Mouse (Mus musculus) heart, embryonic 10.5 days (tissue): ENCODE measurements at regions not wholly inside any gene's neighbourhood (a gene's known extent, or its start where the extent isn't known, plus 50 kb on each side); places are given as distances from the start of the nearest gene placed in this dataset.

ENCODE experiments used
- DNase-seq: peaks from one replicate; pipeline ENCODE4 v3.0.0-alpha.2; 2017; ENCODE audit warnings: low spot score
- H3K27ac ChIP-seq: fragments of 300-500 bp; sonication (generic); 2 replicates; pipeline ENCODE4 v1.5.1; 2016; ENCODE audit warnings: mild to moderate bottlenecking
- H3K27me3 ChIP-seq: fragments of 300-500 bp; sonication (generic); 2 replicates; pipeline ENCODE4 v1.6.1; 2016; ENCODE audit warnings: mild to moderate bottlenecking; ENCODE audit not compliant: poor library complexity, insufficient read depth, severe bottlenecking
- H3K36me3 ChIP-seq: fragments of 300-500 bp; sonication (generic); 2 replicates; pipeline ENCODE4 v1.6.1; 2016; ENCODE audit warnings: mild to moderate bottlenecking, moderate library complexity
- H3K4me1 ChIP-seq: fragments of 300-500 bp; sonication (generic); 2 replicates; pipeline ENCODE4 v1.6.1; 2016; ENCODE audit warnings: mild to moderate bottlenecking
- H3K4me3 ChIP-seq: fragments of 300-500 bp; sonication (generic); 2 replicates; pipeline ENCODE4 v1.5.1; 2016; ENCODE audit warnings: mild to moderate bottlenecking, moderate library complexity
- H3K9me3 ChIP-seq: fragments of 300-500 bp; sonication (generic); 2 replicates; pipeline ENCODE4 v1.6.1; 2016; ENCODE audit warnings: mild to moderate bottlenecking, moderate library complexity
- WGBS: fragments of 180-500 bp; shearing (Covaris S2); methylation state at CpG from one replicate; pipeline ENCODE4 v1.1.7; 2016; 5-methylcytosine and 5-hydroxymethylcytosine counted together

DNA sequence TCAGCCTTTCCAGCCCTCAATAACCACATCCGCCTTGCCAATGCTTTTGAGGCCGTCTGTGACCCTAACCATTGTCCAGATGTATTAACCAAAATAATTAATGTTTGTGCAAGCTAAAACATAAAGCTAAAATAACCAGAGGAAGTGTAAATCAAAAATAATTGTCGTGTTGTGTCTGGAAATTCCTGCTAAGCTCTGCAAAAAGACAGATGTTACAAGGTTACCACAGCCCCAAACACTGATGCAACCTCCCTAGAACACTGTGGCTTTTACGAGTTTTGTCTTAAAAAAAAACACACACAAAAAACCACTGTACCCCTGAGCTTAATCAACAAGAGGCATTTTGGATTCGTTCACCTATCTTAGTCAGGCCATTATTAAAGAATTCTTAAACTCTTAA lies 90.5 kb upstream of the 1700021F07Rik start:
- Histone ChIP-seq H3K4me3 (no peak overlapping the region), H3K36me3 (no peaks in the 10 kb centered on the region), H3K9me3 (no peaks in the 10 kb centered on the region), H3K27me3 (peaks cover 6% of the 10 kb centered on the region; the same call in 1 of the 2 replicates), H3K27ac (no peak overlapping the region), H3K4me1 (0 out of 2 replicates have a peak, but pooled peaks cover 9% of the 10 kb centered on the region)
- no peak for DNase-seq
- WGBS = 75% methylated on average over 5 of the region's 5 CpGs

DNA sequence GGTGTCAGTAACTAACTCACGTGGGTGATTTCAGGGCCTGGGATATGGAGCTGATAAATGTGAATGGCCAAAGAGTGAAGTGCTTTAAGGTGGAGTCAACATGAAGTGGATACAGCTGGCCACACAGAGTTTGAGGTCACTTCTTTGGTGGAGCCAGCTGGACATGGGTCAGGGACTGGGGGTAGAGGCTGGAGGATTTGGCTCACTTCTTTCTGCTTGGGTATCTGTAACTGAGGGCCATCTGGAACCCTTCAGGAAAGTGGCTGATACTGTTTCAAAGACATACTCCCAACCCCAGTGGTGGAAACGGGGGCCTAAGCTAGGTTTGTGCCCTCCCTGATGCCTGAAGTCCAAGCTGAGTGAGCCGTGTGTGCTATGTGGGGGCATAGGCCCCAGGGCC lies 90.1 kb upstream of the 1700021F07Rik start:
- no peaks in the 10 kb centered on the region for H3K36me3 ChIP-seq
- 27% methylated on average over 3 of the region's 3 CpGs for WGBS
- no peaks in the 10 kb centered on the region for H3K9me3 ChIP-seq
- H3K4me3 ChIP-seq = no peak overlapping the region
- DNase-seq = no peak
- peaks cover 4% of the 10 kb centered on the region; the same call in 1 of the 2 replicates for H3K27me3 ChIP-seq
- H3K27ac ChIP-seq = no peak overlapping the region
- 0 out of 2 replicates have a peak, but pooled peaks cover 9% of the 10 kb centered on the region for H3K4me1 ChIP-seq

DNA sequence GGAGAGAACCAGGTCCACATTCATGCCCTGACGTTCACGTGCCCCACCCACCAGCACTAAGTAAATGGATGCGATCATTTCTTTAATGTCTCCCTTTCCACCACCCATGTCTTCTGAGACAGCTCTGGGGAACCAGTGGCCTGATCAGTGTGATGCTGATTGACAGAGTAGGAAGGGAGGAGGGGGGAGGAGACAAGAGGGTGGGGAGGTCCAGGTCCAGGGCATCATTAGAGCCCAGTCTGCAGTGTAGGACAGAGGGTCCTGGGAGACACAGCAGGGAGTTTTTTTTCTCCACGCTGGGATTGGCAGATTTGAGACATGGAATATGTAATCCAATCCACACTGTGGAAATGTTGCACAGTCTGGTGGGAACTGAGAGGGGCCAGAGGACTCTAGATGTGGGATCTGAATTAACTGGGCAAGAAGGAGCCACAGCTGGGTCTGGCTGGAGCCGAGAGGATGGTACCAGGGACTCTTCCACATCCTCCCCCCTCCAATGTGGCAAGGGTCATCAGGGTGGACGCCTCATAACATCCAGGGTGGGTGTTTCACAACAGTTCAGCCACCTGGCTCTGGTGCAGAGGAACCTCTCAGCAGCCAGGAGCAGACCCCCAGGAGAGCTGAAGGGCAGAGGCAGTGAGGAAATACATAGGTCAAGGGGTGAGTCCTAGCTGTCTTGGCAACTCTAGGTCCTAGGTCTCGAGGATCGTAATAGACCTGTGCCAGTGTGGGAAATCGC lies 89.3 kb upstream of the 1700021F07Rik start:
- Histone ChIP-seq H3K27me3 (no peaks in the 10 kb centered on the region; the same call in 1 of the 2 replicates), H3K4me1 (0 out of 2 replicates have a peak, but pooled peaks cover 9% of the 10 kb centered on the region), H3K27ac (no peak overlapping the region), H3K36me3 (no peaks in the 10 kb centered on the region), H3K9me3 (no peaks in the 10 kb centered on the region), H3K4me3 (no peak overlapping the region)
- 85% methylated on average over 9 of the region's 9 CpGs for WGBS
- DNase-seq = no peak

DNA sequence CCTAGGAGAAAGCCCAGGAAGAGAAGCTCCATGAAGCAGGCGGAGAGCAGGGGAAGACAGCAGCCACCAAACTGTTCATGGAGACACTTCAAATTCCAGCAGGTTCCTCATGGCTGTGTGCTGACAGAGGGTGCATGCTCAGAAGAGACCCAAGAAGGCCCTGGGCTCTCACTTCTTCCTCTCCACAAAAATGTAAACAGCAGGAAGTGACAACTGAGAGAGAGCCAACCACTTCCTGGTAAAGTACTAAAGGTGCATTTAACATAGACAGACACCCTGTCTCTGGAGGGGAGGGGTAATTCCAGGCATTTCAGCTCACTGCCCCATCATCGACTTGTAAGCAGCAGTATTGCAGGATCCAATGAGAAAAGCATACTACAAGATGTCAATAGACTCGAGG lies 85.8 kb upstream of the 1700021F07Rik start:
- Histone ChIP-seq H3K36me3 (no peaks in the 10 kb centered on the region), H3K4me3 (no peak overlapping the region), H3K4me1 (0 out of 2 replicates have a peak, but pooled peaks cover 9% of the 10 kb centered on the region), H3K27ac (no peak overlapping the region), H3K9me3 (no peaks in the 10 kb centered on the region), H3K27me3 (peaks cover 5% of the 10 kb centered on the region; the same call in 1 of the 2 replicates)
- 69% methylated on average over 3 of the region's 3 CpGs for WGBS
- no peak for DNase-seq

DNA sequence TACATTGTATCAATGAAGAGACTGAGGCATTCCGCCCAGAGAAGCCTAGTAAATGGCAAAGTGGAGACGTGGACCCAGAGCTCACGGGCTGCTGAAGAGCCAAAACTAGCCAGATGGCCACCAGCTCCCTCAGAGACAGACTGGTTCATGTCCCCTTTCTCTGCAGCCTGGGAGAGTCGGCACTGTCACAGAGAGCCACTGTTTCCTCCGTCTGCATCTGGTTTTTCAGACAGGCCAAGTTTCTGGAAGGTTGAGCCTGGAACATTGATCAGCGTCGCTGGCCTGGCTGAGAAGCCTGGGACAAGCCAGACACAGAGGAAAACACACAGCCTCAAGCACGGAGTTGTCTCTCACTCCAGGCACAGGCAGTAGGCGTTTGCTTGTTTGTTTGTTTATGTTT lies 83.4 kb upstream of the 1700021F07Rik start:
- H3K27ac ChIP-seq = no peak overlapping the region

DNA sequence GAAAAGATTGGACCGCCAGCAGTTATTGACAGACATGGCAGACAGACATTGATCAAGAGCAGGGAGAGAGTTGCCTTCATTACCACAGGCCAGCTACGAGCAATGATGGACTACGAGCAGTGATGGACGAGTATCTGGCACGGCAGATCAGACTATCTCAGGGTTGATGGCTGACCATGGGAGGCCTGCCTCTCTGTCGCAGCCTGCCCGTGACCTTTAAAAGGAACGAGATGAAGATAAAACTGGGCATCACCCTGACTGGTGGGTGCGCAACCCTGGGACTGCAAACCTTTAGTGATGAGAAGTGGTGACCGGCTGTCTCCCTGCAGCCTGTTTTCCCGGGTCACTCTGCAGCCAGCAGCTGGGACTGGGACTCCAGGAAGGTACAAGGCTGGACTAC lies 80.3 kb upstream of the 1700021F07Rik start:
- Histone ChIP-seq H3K9me3 (no peaks in the 10 kb centered on the region), H3K27ac (no peak overlapping the region), H3K4me3 (no peak overlapping the region), H3K4me1 (no peaks in the 10 kb centered on the region), H3K36me3 (no peaks in the 10 kb centered on the region), H3K27me3 (peaks cover 24% of the 10 kb centered on the region; the same call in 1 of the 2 replicates)
- WGBS = 65% methylated on average over 11 of the region's 11 CpGs
- no peak for DNase-seq

More for the DNA sequence above, 83.4 kb upstream of the 1700021F07Rik start:
- H3K4me1 ChIP-seq = 0 out of 2 replicates have a peak, but pooled peaks cover 6% of the 10 kb centered on the region
- DNase-seq = no peak
- H3K9me3 ChIP-seq = no peaks in the 10 kb centered on the region
- no peak overlapping the region for H3K4me3 ChIP-seq
- peaks cover 24% of the 10 kb centered on the region; the same call in 1 of the 2 replicates for H3K27me3 ChIP-seq
- no peaks in the 10 kb centered on the region for H3K36me3 ChIP-seq
- WGBS = 61% methylated on average over 9 of the region's 9 CpGs

DNA sequence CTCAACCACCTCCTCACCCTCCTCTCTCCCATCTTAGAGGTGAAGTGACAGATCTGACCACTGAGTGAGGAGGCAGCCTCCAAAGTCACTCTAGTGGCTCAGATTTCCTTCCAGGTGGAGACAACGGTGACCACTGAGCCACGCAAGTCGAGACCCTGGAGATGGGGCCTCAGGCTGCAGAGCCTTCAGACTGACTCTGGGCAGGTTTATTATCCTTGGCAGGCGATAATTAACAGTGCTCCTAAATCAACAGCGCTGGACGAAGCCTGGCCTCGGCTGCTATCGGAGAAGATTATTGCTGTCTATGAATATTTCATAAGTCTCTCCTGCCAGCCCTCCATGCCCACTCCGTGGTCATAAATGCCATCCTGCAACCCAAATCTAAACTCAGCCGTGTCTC lies 79.1 kb upstream of the 1700021F07Rik start:
- no peak for DNase-seq
- Histone ChIP-seq H3K27ac (no peak overlapping the region), H3K27me3 (peaks cover 24% of the 10 kb centered on the region; the same call in 1 of the 2 replicates), H3K9me3 (no peaks in the 10 kb centered on the region), H3K4me3 (no peak overlapping the region), H3K36me3 (no peaks in the 10 kb centered on the region), H3K4me1 (no peaks in the 10 kb centered on the region)
- 76% methylated on average over 10 of the region's 10 CpGs for WGBS

DNA sequence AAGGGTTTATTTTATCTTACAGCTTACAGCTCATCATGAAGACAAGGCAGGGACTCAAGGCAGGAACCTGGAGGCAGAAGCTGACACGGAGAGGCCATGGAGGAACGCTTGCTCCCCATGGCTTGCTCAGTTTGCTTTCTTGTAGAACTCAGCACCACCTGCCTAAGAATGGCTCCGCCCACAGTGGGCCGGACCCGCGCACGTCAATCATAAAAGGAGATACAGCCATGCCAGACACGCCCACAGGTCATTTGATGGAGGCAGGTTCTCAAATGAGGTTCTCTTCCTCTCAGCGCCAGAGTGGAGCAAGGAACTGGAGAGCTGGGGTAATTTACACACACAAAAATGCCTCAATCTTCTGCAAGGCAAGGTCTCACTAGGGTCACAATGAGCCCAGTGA lies 78.0 kb upstream of the 1700021F07Rik start:
- no peak for DNase-seq
- Histone ChIP-seq H3K36me3 (no peaks in the 10 kb centered on the region), H3K9me3 (no peaks in the 10 kb centered on the region), H3K27ac (no peak overlapping the region), H3K4me1 (no peaks in the 10 kb centered on the region), H3K27me3 (peaks cover 24% of the 10 kb centered on the region; the same call in 1 of the 2 replicates), H3K4me3 (no peak overlapping the region)
- 83% methylated on average over 9 of the region's 9 CpGs for WGBS

DNA sequence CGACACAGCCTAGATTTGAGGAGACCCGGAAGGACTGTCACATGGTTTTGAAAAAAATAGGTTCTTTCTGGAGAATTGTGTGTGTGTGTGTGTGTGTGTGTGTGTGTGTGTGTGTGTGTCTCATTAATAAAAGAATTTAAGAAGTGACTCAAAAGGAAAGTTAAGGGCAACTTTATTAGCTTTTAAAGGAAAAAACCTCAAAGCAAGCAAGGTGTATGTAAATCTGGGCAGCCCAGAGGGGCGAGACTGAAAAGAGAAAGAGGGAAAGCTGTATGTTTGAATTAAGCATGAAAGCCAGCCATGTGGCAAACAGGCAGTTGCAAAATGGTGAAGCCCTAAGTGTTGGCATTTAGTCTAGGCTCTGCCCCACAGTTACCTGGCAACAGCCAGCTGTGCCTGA lies 77.3 kb upstream of the 1700021F07Rik start:
- H3K27me3 ChIP-seq = peaks cover 24% of the 10 kb centered on the region; the same call in 1 of the 2 replicates
- no peak overlapping the region for H3K27ac ChIP-seq
- no peaks in the 10 kb centered on the region for H3K4me1 ChIP-seq
- no peaks in the 10 kb centered on the region for H3K9me3 ChIP-seq
- DNase-seq = no peak
- no peaks in the 10 kb centered on the region for H3K36me3 ChIP-seq
- no peak overlapping the region for H3K4me3 ChIP-seq
- WGBS = 77% methylated on average over 3 of the region's 3 CpGs

DNA sequence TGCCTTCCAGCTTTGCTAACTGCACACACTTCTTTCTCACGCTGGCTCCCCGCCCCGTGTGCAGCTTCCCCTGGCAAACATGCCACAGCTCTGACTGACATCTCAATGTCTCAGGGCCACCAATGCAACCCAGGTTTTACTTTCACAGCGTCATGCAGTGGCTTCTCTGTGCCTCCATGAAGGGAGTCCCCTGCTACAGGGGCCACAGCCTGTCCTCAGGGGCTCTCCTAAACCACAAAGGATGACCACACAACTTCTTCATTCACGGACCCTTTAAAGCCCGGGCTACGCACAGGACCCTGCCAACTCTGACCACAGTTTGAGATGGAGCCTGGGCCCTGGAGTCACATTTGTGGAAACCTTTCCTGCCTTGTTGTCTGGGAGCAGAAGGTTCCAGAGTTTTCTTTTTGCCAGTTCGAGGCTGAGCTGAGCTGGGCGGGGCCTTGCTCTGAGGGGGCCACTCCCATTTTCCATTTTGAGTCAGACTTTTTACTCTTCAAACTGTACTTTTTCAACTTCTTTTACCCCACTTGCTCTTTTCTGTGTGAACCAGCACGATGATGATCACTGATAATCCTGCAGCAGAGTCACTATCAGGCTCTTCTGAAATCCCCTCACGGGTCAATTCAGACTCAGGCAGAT lies 73.7 kb upstream of the 1700021F07Rik start:
- no peaks in the 10 kb centered on the region for H3K36me3 ChIP-seq
- H3K4me1 ChIP-seq = no peaks in the 10 kb centered on the region
- H3K27me3 ChIP-seq = no peaks in the 10 kb centered on the region; the same call in 1 of the 2 replicates
- DNase-seq = no peak
- no peak overlapping the region for H3K4me3 ChIP-seq
- no peaks in the 10 kb centered on the region for H3K9me3 ChIP-seq
- H3K27ac ChIP-seq = no peak overlapping the region
- 87% methylated on average over 11 of the region's 11 CpGs for WGBS

DNA sequence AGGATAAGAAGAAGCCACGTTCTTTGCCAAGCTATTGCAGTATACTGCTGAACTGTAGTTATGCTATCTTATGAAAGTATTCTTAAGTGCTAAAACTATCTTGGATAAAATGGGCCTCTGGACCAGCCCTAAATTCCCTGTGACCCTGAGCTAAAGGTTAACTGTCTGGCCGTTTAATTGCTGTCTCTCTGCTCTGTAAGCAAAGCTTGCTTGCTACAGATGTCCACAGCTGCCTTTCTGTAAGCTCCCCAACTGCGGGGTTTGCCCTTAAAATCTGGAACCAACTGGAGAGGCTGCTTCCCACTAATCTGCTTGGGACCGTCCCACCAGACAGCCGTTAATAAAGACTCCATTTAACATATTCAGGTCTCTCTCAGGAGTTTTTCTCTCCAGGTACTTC lies 73.2 kb upstream of the 1700021F07Rik start:
- no peak for DNase-seq
- Histone ChIP-seq H3K36me3 (no peaks in the 10 kb centered on the region), H3K9me3 (no peaks in the 10 kb centered on the region), H3K27ac (no peak overlapping the region), H3K4me1 (no peaks in the 10 kb centered on the region), H3K4me3 (no peak overlapping the region), H3K27me3 (no peaks in the 10 kb centered on the region; the same call in 1 of the 2 replicates)
- WGBS = 69% methylated on average over 5 of the region's 5 CpGs

DNA sequence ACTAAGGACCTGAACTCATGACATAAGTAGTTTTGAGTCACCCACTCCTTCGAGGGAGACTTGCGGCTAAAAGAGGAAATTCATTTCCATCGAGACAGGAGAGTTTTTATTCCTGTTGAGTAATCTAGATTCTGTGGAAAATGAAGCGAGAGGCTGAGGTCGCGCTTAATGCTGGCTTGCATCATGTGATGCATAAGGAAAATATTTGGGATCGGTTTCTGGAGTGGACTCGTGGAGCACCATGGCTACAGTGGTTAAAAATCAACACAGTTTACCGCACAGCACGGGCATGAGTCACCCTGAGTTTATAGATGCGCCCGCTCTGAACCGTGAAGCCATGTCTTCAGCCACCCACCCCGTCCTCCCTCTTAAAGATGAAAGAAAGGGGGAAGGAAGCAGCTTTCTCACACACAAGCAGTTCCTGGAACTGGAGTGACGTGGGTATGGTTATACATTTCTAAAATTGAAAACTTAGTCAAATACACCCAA lies 70.3 kb upstream of the 1700021F07Rik start:
- no peak overlapping the region for H3K4me3 ChIP-seq
- 0 out of 2 replicates have a peak, but pooled peaks cover 6% of the 10 kb centered on the region for H3K9me3 ChIP-seq
- DNase-seq = no peak
- H3K4me1 ChIP-seq = no peaks in the 10 kb centered on the region
- no peak overlapping the region for H3K27ac ChIP-seq
- no peaks in the 10 kb centered on the region for H3K36me3 ChIP-seq
- 83% methylated on average over 15 of the region's 15 CpGs for WGBS
- H3K27me3 ChIP-seq = no peaks in the 10 kb centered on the region

DNA sequence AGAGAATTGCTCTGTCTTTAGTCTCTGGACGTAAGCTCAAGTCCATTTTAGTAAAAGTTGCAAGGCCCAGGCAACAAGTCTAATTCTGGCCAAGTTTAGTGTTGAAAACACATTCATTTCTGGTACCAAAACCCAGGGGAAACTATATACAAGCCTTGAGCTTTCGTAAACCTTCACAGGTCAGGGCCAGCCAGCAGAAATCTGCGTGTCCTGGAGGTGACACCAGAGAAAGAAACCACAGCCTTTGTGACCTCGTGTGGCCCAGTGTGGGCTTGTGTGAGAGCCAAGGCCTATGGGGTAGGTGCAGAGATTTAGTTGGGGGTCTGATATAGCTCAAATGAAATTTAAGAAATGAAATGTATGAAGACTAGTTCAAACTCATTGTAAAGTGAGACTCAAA lies 69.6 kb upstream of the 1700021F07Rik start:
- WGBS = 83% methylated on average over 4 of the region's 4 CpGs

More for the DNA sequence above, 69.6 kb upstream of the 1700021F07Rik start:
- H3K27ac ChIP-seq = no peak overlapping the region
- no peak for DNase-seq
- H3K4me1 ChIP-seq = no peaks in the 10 kb centered on the region
- H3K4me3 ChIP-seq = no peak overlapping the region
- no peaks in the 10 kb centered on the region for H3K36me3 ChIP-seq
- 0 out of 2 replicates have a peak, but pooled peaks cover 6% of the 10 kb centered on the region for H3K9me3 ChIP-seq
- no peaks in the 10 kb centered on the region for H3K27me3 ChIP-seq
